Mouse (Mus musculus) brain, embryonic 14.5 days (tissue): ENCODE results near the gene LTO1.

Experiments
- CTCF ChIP-seq: fragments of 200-500 bp; IDR thresholded peaks from 2 replicates; pipeline ENCODE4 v1.5.1; 2012; ENCODE audit warnings: inconsistent platforms, mild to moderate bottlenecking, moderate library complexity, borderline replicate concordance; ENCODE audit not compliant: insufficient read depth, insufficient read length; ENCODE audit errors: extremely low read depth
- POLR2A ChIP-seq: fragments of 200-500 bp; IDR thresholded peaks from 2 replicates; pipeline ENCODE4 v1.6.1; 2012; ENCODE audit warnings: mild to moderate bottlenecking, inconsistent platforms, borderline replicate concordance; ENCODE audit not compliant: poor library complexity, insufficient read depth, insufficient read length, severe bottlenecking; ENCODE audit errors: extremely low read depth

DNA sequence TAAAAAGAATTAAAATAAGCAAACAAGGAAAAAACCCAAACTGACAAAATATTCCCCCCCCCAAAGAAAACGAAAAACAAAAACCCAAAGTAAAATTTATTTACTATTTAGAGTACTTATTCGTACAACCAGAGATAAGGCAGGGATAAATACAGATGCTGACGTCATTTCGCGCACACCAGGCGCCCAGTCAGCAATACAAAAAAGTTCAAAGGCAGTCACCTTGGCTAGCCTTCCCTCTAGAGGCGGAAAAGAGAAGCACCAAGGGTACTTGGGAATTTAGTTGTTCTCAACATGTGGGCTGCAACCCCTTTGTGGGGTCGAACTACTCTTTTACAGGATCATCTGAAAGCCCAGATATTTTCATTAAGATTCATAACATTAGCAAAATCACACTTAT lies 7.1 kb upstream of the LTO1 start:
- peak; percentile 36; the same call in 1 of the 2 replicates for TF ChIP-seq CTCF
- no peak for TF ChIP-seq POLR2A
